Mouse (Mus musculus) liver, embryonic 11.5 days (tissue): ENCODE results near the gene Ttc30a1. TPM values are rescaled to one million over a fixed set of nuclear protein-coding genes. Genes with fewer than 3 reads are reported as not detected.
"Not testable (repeated sequence)": the region's sequence is repeated elsewhere in the genome, so short reads cannot be mapped to it uniquely, and the experiment has no call there.

ENCODE experiments used
- ATAC-seq: fragments of 200-750 bp; cut with Nextera tagmentation; replicated peaks from 2 replicates; pipeline ENCODE4 v1.8.0; 2017; ENCODE audit warnings: moderate number of reproducible peaks, mild to moderate bottlenecking, moderate TSS enrichment, moderate library complexity; ENCODE audit not compliant: low FRiP score
- DNase-seq: peaks from one replicate; pipeline ENCODE4 v3.0.0-alpha.2; 2017; ENCODE audit warnings: low spot score
- H3K27ac ChIP-seq: fragments of 300-500 bp; sonication (generic); 2 replicates; pipeline ENCODE4 v1.5.1; 2014; ENCODE audit warnings: mild to moderate bottlenecking, low read depth, low read length, control low read depth
- H3K27me3 ChIP-seq: fragments of 300-500 bp; sonication (generic); replicated peaks from 2 replicates; pipeline ENCODE4 v1.6.1; 2014; ENCODE audit warnings: low read length, mixed read lengths; ENCODE audit not compliant: control insufficient read depth, insufficient read depth
- H3K36me3 ChIP-seq: fragments of 300-500 bp; sonication (generic); 2 replicates; pipeline ENCODE4 v1.6.1; 2014; ENCODE audit warnings: mild to moderate bottlenecking, low read length, moderate library complexity, mixed read lengths; ENCODE audit not compliant: control insufficient read depth, insufficient read depth
- H3K4me1 ChIP-seq: fragments of 300-500 bp; sonication (generic); replicated peaks from 2 replicates; pipeline ENCODE4 v1.6.1; 2014; ENCODE audit warnings: low read length, mixed read lengths; ENCODE audit not compliant: control insufficient read depth, insufficient read depth
- H3K4me2 ChIP-seq: fragments of 300-500 bp; sonication (generic); 2 replicates; pipeline ENCODE4 v1.6.1; 2014; ENCODE audit warnings: mild to moderate bottlenecking, control low read depth, moderate library complexity
- H3K4me3 ChIP-seq: fragments of 300-500 bp; sonication (generic); 2 replicates; pipeline ENCODE4 v1.5.1; 2014; ENCODE audit warnings: low read depth, low read length, control low read depth
- H3K9ac ChIP-seq: fragments of 300-500 bp; sonication (generic); 2 replicates; pipeline ENCODE4 v1.6.1; 2014; ENCODE audit warnings: low read depth, low read length, control low read depth
- H3K9me3 ChIP-seq: fragments of 300-500 bp; sonication (generic); 2 replicates; pipeline ENCODE4 v1.6.1; 2016; ENCODE audit warnings: low read length, inconsistent platforms, mixed read lengths; ENCODE audit not compliant: control insufficient read depth
- WGBS: fragments of 180-500 bp; shearing (Covaris S2); extraction: QIAGEN DNeasy Blood & Tissue Kit; methylation state at CpG from one replicate; pipeline ENCODE4 v1.1.7; 2014; 5-methylcytosine and 5-hydroxymethylcytosine counted together
- polyA plus RNA-seq: library from polyadenylated mRNA; unstranded; fragments of >200 nt; fragmentation: Nextera tagmentation; extraction: Ambion mirVana; gene quantifications from 2 replicates; pipeline ENCODE4 v1.2.1, GENCODE M21; 2014

Gene Ttc30a1
- 4.8 and 5.4 TPM in 2 replicates for polyA plus RNA-seq

GRCm38 (mm10) chr2:75981440-75982081, at the start of gene Ttc30a1:
TSS of gene Ttc30a1 (minus strand) at chr2:75981967.
- WGBS: 2% methylated on average over 28 of the region's 34 CpGs
- H3K4me2 ChIP-seq: peak within 1 kb of the TSS; percentile 73
- H3K4me3 ChIP-seq: peak within 1 kb of the TSS; percentile 45
- not testable (repeated sequence) for H3K4me1 ChIP-seq, H3K9me3 ChIP-seq, H3K36me3 ChIP-seq, H3K27me3 ChIP-seq, H3K27ac ChIP-seq
- ATAC-seq: peak; percentile 77
- peak within 1 kb of the TSS; percentile 46; the same call in 1 of the 2 replicates for H3K9ac ChIP-seq
- peak; percentile 80 for DNase-seq

GRCm38 (mm10) chr2:76030080-76030479, 48.3 kb upstream of the Ttc30a1 start:
- Histone ChIP-seq H3K27ac (no peak overlapping the region), H3K4me1 (no peaks in the 10 kb centered on the region; the same call in 1 of the 2 replicates), H3K4me2 (no peak overlapping the region), H3K36me3 (no peaks in the 10 kb centered on the region), H3K4me3 (no peak overlapping the region), H3K9me3 (no peaks in the 10 kb centered on the region), H3K27me3 (no peaks in the 10 kb centered on the region), H3K9ac (no peak overlapping the region)
- ATAC-seq (no peak), DNase-seq (no peak)
- 62% methylated on average over 8 of the region's 8 CpGs for WGBS

DNA sequence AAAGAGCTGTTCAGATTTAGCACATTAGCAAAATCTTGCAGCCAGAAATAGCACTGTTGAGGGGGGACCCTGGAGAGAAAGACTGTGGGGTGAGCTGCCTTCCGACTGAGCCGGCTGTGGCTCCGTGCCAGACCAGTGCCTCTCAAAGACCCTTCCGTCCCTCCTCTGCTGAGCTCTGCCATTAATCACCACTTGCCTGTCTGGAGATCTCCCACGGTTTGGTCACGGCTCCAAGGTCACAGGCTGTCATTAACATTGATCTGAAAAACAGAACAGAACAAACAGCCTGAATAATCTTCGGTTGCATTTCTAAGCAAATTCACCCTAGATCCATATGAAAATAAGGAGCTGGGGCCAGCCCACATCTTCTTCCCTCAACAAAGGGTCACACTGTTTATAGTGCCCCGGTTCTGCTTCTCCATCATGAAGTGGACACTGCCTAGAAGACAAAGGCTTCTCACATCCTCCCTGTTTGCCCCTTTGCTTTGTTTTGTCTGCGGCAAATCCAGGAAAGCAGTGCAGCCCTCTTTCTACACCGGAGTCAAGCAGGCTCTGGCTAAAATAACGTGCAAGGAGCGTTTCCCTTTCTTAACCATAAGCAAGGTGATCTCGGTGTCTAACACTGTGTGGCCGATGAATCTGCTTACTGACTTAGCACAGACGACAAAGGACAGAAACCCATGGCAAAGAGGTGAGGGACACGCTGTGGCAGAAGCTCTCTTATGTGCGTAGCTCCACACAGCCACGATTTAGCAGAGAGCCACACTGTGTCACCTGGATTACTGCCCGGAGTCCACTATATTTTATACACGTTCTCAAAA, 47.5 kb upstream of the Ttc30a1 start:
- H3K9ac ChIP-seq: no peak overlapping the region
- 54% methylated on average over 20 of the region's 20 CpGs for WGBS
- H3K27ac ChIP-seq: no peak overlapping the region

GRCm38 (mm10) chr2:76016890-76017289, 35.1 kb upstream of the Ttc30a1 start:
- no peak for ATAC-seq
- WGBS: 35% methylated on average over 7 of the region's 7 CpGs

More for the DNA sequence above, 47.5 kb upstream of the Ttc30a1 start:
- DNase-seq: no peak
- Histone ChIP-seq H3K4me2 (no peak overlapping the region), H3K4me1 (no peaks in the 10 kb centered on the region; the same call in 1 of the 2 replicates), H3K9me3 (no peaks in the 10 kb centered on the region), H3K4me3 (no peak overlapping the region), H3K36me3 (no peaks in the 10 kb centered on the region), H3K27me3 (no peaks in the 10 kb centered on the region)
- no peak for ATAC-seq

GRCm38 (mm10) chr2:76016136-76016535, 34.4 kb upstream of the Ttc30a1 start:
- Histone ChIP-seq H3K27ac (no peak overlapping the region), H3K4me2 (no peak overlapping the region), H3K9me3 (no peaks in the 10 kb centered on the region), H3K27me3 (no peaks in the 10 kb centered on the region), H3K4me3 (no peak overlapping the region), H3K9ac (no peak overlapping the region), H3K4me1 (no peaks in the 10 kb centered on the region), H3K36me3 (no peaks in the 10 kb centered on the region)
- 87% methylated on average over 8 of the region's 8 CpGs for WGBS
- ATAC-seq (no peak), DNase-seq (no peak)

More at GRCm38 (mm10) chr2:76016890-76017289, 35.1 kb upstream of the Ttc30a1 start:
- Histone ChIP-seq H3K4me3 (no peak overlapping the region), H3K9ac (no peak overlapping the region), H3K36me3 (no peaks in the 10 kb centered on the region), H3K27ac (no peak overlapping the region), H3K4me1 (no peaks in the 10 kb centered on the region), H3K4me2 (no peak overlapping the region), H3K27me3 (no peaks in the 10 kb centered on the region), H3K9me3 (no peaks in the 10 kb centered on the region)
- DNase-seq: no peak

- no peak overlapping the region for H3K4me3 ChIP-seq
- H3K36me3 ChIP-seq: no peaks in the 10 kb centered on the region
- no peaks in the 10 kb centered on the region for H3K27me3 ChIP-seq
- ATAC-seq: no peak
- H3K9me3 ChIP-seq: no peaks in the 10 kb centered on the region
- DNase-seq: no peak
- no peak overlapping the region for H3K4me2 ChIP-seq
- H3K9ac ChIP-seq: no peak overlapping the region
- no peak overlapping the region for H3K27ac ChIP-seq
- H3K4me1 ChIP-seq: no peaks in the 10 kb centered on the region
- 81% methylated on average over 7 of the region's 7 CpGs for WGBS
Observed at GRCm38 (mm10) chr2:76015460-76015859, 33.7 kb upstream of the Ttc30a1 start.

GRCm38 (mm10) chr2:76014659-76015058, 32.9 kb upstream of the Ttc30a1 start:
- DNase-seq: no peak
- Histone ChIP-seq H3K4me1 (no peaks in the 10 kb centered on the region), H3K27ac (no peak overlapping the region), H3K27me3 (no peaks in the 10 kb centered on the region), H3K9me3 (no peaks in the 10 kb centered on the region), H3K4me2 (no peak overlapping the region), H3K9ac (no peak overlapping the region), H3K36me3 (no peaks in the 10 kb centered on the region), H3K4me3 (no peak overlapping the region)
- WGBS: 80% methylated on average over 3 of the region's 3 CpGs
- ATAC-seq: no peak

- Histone ChIP-seq H3K9ac (no peak overlapping the region), H3K36me3 (no peaks in the 10 kb centered on the region), H3K9me3 (no peaks in the 10 kb centered on the region), H3K4me1 (no peaks in the 10 kb centered on the region), H3K27ac (no peak overlapping the region), H3K4me3 (no peak overlapping the region), H3K4me2 (no peak overlapping the region), H3K27me3 (no peaks in the 10 kb centered on the region)
- no peak for DNase-seq
- no peak for ATAC-seq
- 30% methylated on average over 4 of the region's 4 CpGs for WGBS
Observed at GRCm38 (mm10) chr2:76006194-76006593, 24.4 kb upstream of the Ttc30a1 start.
